Mouse (Mus musculus): ENCODE results near the gene C2cd2l. TPM values are rescaled to one million over a fixed set of nuclear protein-coding genes. Genes with fewer than 3 reads are reported as not detected.
"Not testable (repeated sequence)": the region's sequence is repeated elsewhere in the genome, so short reads cannot be mapped to it uniquely, and the experiment has no call there.

The C2cd2l gene
- polyA plus RNA-seq, 1 experiment from 2014 or later: 5.8 TPM

DNA sequence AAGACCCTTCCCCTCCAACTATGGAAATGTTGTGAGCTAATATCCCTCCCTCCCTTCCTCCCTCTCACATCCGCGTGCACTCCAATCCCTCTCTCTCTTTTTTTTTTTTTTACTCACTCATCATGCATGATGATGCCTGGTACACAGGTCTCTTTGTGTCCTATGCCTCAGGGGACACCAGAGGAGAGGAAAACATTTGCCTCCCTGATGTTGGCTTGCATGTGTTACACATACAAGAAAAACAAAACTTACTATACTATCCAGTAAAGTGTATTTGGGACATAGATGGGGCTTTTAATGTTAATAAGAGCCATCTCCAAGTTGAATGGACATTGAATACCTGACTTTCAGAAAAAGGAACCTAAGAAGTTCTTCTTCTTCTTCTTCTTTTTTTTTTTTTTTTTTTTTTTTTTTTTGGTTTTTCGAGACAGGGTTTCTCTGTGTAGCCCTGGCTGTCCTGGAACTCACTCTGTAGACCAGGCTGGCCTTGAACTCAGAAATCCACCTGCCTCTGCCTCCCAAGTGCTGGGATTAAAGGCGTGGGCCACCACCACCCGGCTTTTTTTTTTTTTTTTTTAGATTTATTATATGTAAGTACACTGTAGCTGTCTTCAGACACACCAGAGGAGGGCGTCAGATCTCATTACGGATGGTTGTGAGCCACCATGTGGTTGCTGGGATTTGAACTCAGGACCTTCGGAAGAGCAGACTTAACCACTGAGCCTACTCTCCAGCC lies 5.1 kb upstream of the C2cd2l start:
- H3K36me3 ChIP-seq (replicated peaks; ENCODE audit: control insufficient read depth, insufficient read depth, low read depth, low read length); ATAC-seq (replicated peaks; ENCODE audit: insufficient number of reproducible peaks, low FRiP score, low TSS enrichment, low read depth); H3K27me3 ChIP-seq (ENCODE audit: control insufficient read depth, insufficient read depth, low read length); H3K4me2 ChIP-seq (ENCODE audit: low read depth, low read length); H3K9me3 ChIP-seq (replicated peaks; ENCODE audit: control insufficient read depth, low read length); H3K4me1 ChIP-seq (ENCODE audit: control insufficient read depth, insufficient read depth, low read length); H3K27ac ChIP-seq (replicated peaks; ENCODE audit: low read depth, low read length); DNase-seq (ENCODE audit: low spot score): not testable (repeated sequence)
- H3K9ac ChIP-seq (replicated peaks; ENCODE audit: low read length): peak overlapping the region; percentile 90; the same call in 1 of the 2 replicates
- peak overlapping the region; percentile 70; the same call in 1 of the 2 replicates for H3K4me3 ChIP-seq (ENCODE audit: low read depth, low read length)
- WGBS: 50% methylated on average over 7 of the region's 8 CpGs

GRCm38 (mm10) chr9:44324147-44324546 lies 4.1 kb upstream of the C2cd2l start:
- ATAC-seq (replicated peaks; ENCODE audit: insufficient number of reproducible peaks, low FRiP score, low TSS enrichment, low read depth): no peak

DNA sequence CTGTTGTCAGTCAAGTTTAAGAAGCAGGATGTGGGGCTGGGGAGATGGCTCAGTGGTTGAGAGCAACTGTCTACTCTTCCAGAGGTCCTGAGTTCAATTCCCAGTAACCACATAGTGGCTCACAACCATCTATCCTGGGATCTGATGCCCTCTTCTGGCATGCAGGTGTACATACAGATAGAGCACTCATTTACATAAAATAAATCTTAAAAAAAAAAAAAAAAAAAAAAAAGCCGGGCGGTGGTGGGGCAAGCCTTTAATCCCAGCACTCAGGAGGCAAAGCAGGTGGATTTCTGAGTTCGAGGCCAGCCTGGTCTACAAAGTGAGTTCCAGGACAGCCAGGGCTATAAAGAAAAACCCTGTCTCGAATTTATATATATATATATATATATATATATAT lies 3.6 kb upstream of the C2cd2l start:
- H3K27ac ChIP-seq (replicated peaks; ENCODE audit: low read depth, low read length); H3K9me3 ChIP-seq (replicated peaks; ENCODE audit: control insufficient read depth, low read length); ATAC-seq (replicated peaks; ENCODE audit: insufficient number of reproducible peaks, low FRiP score, low TSS enrichment, low read depth); H3K36me3 ChIP-seq (replicated peaks; ENCODE audit: control insufficient read depth, insufficient read depth, low read depth, low read length); H3K4me1 ChIP-seq (ENCODE audit: control insufficient read depth, insufficient read depth, low read length); H3K27me3 ChIP-seq (ENCODE audit: control insufficient read depth, insufficient read depth, low read length); H3K4me3 ChIP-seq (ENCODE audit: low read depth, low read length); H3K9ac ChIP-seq (replicated peaks; ENCODE audit: low read length); H3K4me2 ChIP-seq (ENCODE audit: low read depth, low read length); DNase-seq (ENCODE audit: low spot score): not testable (repeated sequence)
- WGBS: 65% methylated on average over 4 of the region's 4 CpGs

More at GRCm38 (mm10) chr9:44324147-44324546, 4.1 kb upstream of the C2cd2l start:
- no peak for DNase-seq (ENCODE audit: low spot score)
- no peak overlapping the region for H3K27ac ChIP-seq (replicated peaks; ENCODE audit: low read depth, low read length)
- H3K9me3 ChIP-seq (replicated peaks; ENCODE audit: control insufficient read depth, low read length): no peaks in the 10 kb centered on the region
- no peaks in the 10 kb centered on the region for H3K27me3 ChIP-seq (ENCODE audit: control insufficient read depth, insufficient read depth, low read length)
- no peak overlapping the region for H3K4me2 ChIP-seq (ENCODE audit: low read depth, low read length)
- no peak overlapping the region for H3K9ac ChIP-seq (replicated peaks; ENCODE audit: low read length)
- no peak overlapping the region for H3K4me3 ChIP-seq (ENCODE audit: low read depth, low read length)
- H3K4me1 ChIP-seq (ENCODE audit: control insufficient read depth, insufficient read depth, low read length): no peaks in the 10 kb centered on the region; the same call in 1 of the 2 replicates
- peaks cover 4% of the 10 kb centered on the region; the same call in 1 of the 2 replicates for H3K36me3 ChIP-seq (replicated peaks; ENCODE audit: control insufficient read depth, insufficient read depth, low read depth, low read length)
- 79% methylated on average over 6 of the region's 6 CpGs for WGBS

- Histone ChIP-seq H3K9me3 (replicated peaks; ENCODE audit: control insufficient read depth, low read length) (no peaks in the 10 kb centered on the region), H3K4me3 (ENCODE audit: low read depth, low read length) (peak overlapping the region; percentile 78), H3K9ac (replicated peaks; ENCODE audit: low read length) (peak overlapping the region; percentile 77), H3K27ac (replicated peaks; ENCODE audit: low read depth, low read length) (no peak overlapping the region), H3K4me2 (ENCODE audit: low read depth, low read length) (peak overlapping the region; percentile 94), H3K36me3 (replicated peaks; ENCODE audit: control insufficient read depth, insufficient read depth, low read depth, low read length) (no peaks in the 10 kb centered on the region; the same call in 1 of the 2 replicates), H3K4me1 (ENCODE audit: control insufficient read depth, insufficient read depth, low read length) (peaks cover 4% of the 10 kb centered on the region), H3K27me3 (ENCODE audit: control insufficient read depth, insufficient read depth, low read length) (no peaks in the 10 kb centered on the region)
- ATAC-seq (replicated peaks; ENCODE audit: insufficient number of reproducible peaks, low FRiP score, low TSS enrichment, low read depth) (no peak), DNase-seq (ENCODE audit: low spot score) (no peak)
- WGBS: 28% methylated on average over 6 of the region's 6 CpGs
These were observed 681 bp upstream of the C2cd2l start for GRCm38 (mm10) chr9:44320799-44321133.

DNA sequence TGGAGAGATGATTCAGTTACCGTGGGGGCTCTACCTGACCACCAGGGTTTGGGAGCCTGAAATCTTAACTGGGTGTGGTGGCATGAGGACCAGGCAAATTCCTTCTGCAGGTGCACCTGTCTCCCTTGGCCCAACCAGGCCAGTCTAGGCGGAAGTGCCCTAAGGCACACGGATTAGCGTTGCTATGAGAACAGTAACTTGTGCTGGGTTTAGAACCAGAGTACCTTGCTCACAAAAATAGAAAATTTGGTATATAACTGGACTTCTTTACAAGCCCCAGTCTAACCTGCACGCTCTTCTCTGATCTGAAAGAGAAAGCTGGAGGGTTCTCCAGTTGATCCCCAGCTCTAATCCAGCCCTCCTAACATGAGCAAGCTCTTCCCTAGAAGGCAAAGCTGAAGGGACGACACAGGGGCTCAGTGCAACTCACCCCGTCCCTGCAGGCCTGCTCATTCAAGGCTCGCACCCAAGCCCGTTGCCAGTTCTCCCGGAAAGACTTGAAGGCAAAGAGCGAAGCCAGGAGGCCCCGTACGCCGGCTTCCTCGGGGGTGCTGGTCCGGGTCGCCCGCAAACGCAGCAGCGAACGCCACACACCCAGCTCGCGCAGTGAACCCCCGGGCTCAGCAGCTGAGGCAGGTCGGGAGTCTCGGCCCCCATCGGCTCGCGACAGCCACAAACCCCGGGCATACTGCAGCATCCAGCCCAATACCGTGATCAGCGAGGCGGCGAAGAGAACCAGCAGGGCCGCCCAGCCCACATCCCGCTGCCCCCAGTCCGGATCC lies 789 bp downstream of the C2cd2l start:
- Histone ChIP-seq H3K9me3 (replicated peaks; ENCODE audit: control insufficient read depth, low read length) (no peaks in the 10 kb centered on the region), H3K9ac (replicated peaks; ENCODE audit: low read length) (peak overlapping the region; percentile 77), H3K4me3 (ENCODE audit: low read depth, low read length) (peak overlapping the region; percentile 78), H3K4me2 (ENCODE audit: low read depth, low read length) (peak overlapping the region; percentile 94), H3K36me3 (replicated peaks; ENCODE audit: control insufficient read depth, insufficient read depth, low read depth, low read length) (no peaks in the 10 kb centered on the region; the same call in none of the 2 replicates), H3K4me1 (ENCODE audit: control insufficient read depth, insufficient read depth, low read length) (peaks cover 4% of the 10 kb centered on the region), H3K27ac (replicated peaks; ENCODE audit: low read depth, low read length) (no peak overlapping the region), H3K27me3 (ENCODE audit: control insufficient read depth, insufficient read depth, low read length) (no peaks in the 10 kb centered on the region)
- ATAC-seq (replicated peaks; ENCODE audit: insufficient number of reproducible peaks, low FRiP score, low TSS enrichment, low read depth): no peak
- peak; percentile 21 for DNase-seq (ENCODE audit: low spot score)
- WGBS: 3% methylated on average over 37 of the region's 37 CpGs

GRCm38 (mm10) chr9:44318826-44319095 lies 1.3 kb downstream of the C2cd2l start:
- Histone ChIP-seq H3K9ac (replicated peaks; ENCODE audit: low read length) (peak overlapping the region; percentile 77), H3K4me2 (ENCODE audit: low read depth, low read length) (peak overlapping the region; percentile 94), H3K4me1 (ENCODE audit: control insufficient read depth, insufficient read depth, low read length) (peaks cover 4% of the 10 kb centered on the region), H3K4me3 (ENCODE audit: low read depth, low read length) (peak overlapping the region; percentile 78), H3K27me3 (ENCODE audit: control insufficient read depth, insufficient read depth, low read length) (no peaks in the 10 kb centered on the region), H3K27ac (replicated peaks; ENCODE audit: low read depth, low read length) (no peak overlapping the region), H3K9me3 (replicated peaks; ENCODE audit: control insufficient read depth, low read length) (no peaks in the 10 kb centered on the region), H3K36me3 (replicated peaks; ENCODE audit: control insufficient read depth, insufficient read depth, low read depth, low read length) (no peaks in the 10 kb centered on the region; the same call in none of the 2 replicates)
- 30% methylated on average over 3 of the region's 3 CpGs for WGBS
- DNase-seq (ENCODE audit: low spot score) (no peak), ATAC-seq (replicated peaks; ENCODE audit: insufficient number of reproducible peaks, low FRiP score, low TSS enrichment, low read depth) (no peak)

- no peak overlapping the region; the same call in 1 of the 2 replicates for H3K4me3 ChIP-seq (ENCODE audit: low read depth, low read length)
- no peak overlapping the region; the same call in 1 of the 2 replicates for H3K9ac ChIP-seq (replicated peaks; ENCODE audit: low read length)
- H3K36me3 ChIP-seq (replicated peaks; ENCODE audit: control insufficient read depth, insufficient read depth, low read depth, low read length): no peaks in the 10 kb centered on the region; the same call in none of the 2 replicates
- DNase-seq (ENCODE audit: low spot score): no peak
- no peak for ATAC-seq (replicated peaks; ENCODE audit: insufficient number of reproducible peaks, low FRiP score, low TSS enrichment, low read depth)
- no peaks in the 10 kb centered on the region for H3K27me3 ChIP-seq (ENCODE audit: control insufficient read depth, insufficient read depth, low read length)
- WGBS: 69% methylated on average over 5 of the region's 5 CpGs
- no peaks in the 10 kb centered on the region for H3K9me3 ChIP-seq (replicated peaks; ENCODE audit: control insufficient read depth, low read length)
- H3K4me1 ChIP-seq (ENCODE audit: control insufficient read depth, insufficient read depth, low read length): peaks cover 4% of the 10 kb centered on the region
- peak overlapping the region; percentile 94; the same call in 1 of the 2 replicates for H3K4me2 ChIP-seq (ENCODE audit: low read depth, low read length)
- no peak overlapping the region for H3K27ac ChIP-seq (replicated peaks; ENCODE audit: low read depth, low read length)
These were observed 1.8 kb downstream of the C2cd2l start for GRCm38 (mm10) chr9:44318076-44318825.
